Mouse (Mus musculus): ENCODE measurements at regions not wholly inside any gene's neighbourhood (a gene's known extent, or its start where the extent isn't known, plus 50 kb on each side); places are given as distances from the start of the nearest gene placed in this dataset.

DNA sequence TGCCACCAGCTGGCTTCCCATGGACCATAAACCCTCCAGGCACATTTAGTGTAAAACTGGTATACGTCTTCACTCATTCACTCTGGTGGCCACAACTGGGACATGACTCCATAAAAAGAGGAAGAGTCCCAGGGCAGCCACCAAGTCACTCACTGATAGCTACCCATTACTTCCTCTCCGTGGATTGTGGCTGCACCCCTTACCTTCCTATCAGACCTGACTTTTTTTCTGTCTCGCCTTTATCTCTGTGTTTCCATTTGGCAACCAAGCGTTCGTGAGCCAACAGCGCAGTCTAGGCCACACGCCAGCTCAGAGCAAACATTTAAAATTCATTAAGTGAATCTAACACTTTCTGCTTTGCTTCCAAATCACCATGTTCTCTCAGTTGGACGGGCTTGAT is 53.9 kb upstream of the Slc44a1 start:
- H3K27me3 ChIP-seq (ENCODE audit: control insufficient read depth, insufficient read depth, low read length), result no peaks in the 10 kb centered on the region
- no peaks in the 10 kb centered on the region for H3K4me1 ChIP-seq (ENCODE audit: control insufficient read depth, insufficient read depth, insufficient read length, low read length)
- 61% methylated on average over 8 of the region's 8 CpGs for WGBS
- no peaks in the 10 kb centered on the region for H3K36me3 ChIP-seq (ENCODE audit: control insufficient read depth, insufficient read depth, low read length)
- TF ChIP-seq POLR2A (IDR thresholded peaks at IDR 0.05; ENCODE audit: low read depth, low read length) (no peak), CTCF (IDR thresholded peaks at IDR 0.05; ENCODE audit: extremely low read depth, insufficient read length, insufficient replicate concordance, low read depth, low read length) (no peak)
- H3K27ac ChIP-seq (ENCODE audit: insufficient read depth, low read depth, low read length), result no peak overlapping the region
- H3K4me3 ChIP-seq (ENCODE audit: low read depth, low read length), result no peak overlapping the region

- Histone ChIP-seq H3K4me1 (ENCODE audit: control insufficient read depth, insufficient read depth, insufficient read length, low read length) (no peaks in the 10 kb centered on the region), H3K27me3 (ENCODE audit: control insufficient read depth, insufficient read depth, low read length) (no peaks in the 10 kb centered on the region), H3K27ac (ENCODE audit: insufficient read depth, low read depth, low read length) (no peak overlapping the region), H3K4me3 (ENCODE audit: low read depth, low read length) (peak overlapping the region; percentile 8; the same call in 1 of the 2 replicates), H3K36me3 (ENCODE audit: control insufficient read depth, insufficient read depth, low read length) (no peaks in the 10 kb centered on the region)
- TF ChIP-seq CTCF (IDR thresholded peaks at IDR 0.05; ENCODE audit: extremely low read depth, insufficient read length, insufficient replicate concordance, low read depth, low read length) (peak; percentile 42; the same call in 1 of the 2 replicates), POLR2A (IDR thresholded peaks at IDR 0.05; ENCODE audit: low read depth, low read length) (no peak)
- 3% methylated on average over 6 of the region's 6 CpGs for WGBS
Measured at GRCm38 (mm10) chr4:53384761-53385160, 55.5 kb upstream of the Slc44a1 start.

DNA sequence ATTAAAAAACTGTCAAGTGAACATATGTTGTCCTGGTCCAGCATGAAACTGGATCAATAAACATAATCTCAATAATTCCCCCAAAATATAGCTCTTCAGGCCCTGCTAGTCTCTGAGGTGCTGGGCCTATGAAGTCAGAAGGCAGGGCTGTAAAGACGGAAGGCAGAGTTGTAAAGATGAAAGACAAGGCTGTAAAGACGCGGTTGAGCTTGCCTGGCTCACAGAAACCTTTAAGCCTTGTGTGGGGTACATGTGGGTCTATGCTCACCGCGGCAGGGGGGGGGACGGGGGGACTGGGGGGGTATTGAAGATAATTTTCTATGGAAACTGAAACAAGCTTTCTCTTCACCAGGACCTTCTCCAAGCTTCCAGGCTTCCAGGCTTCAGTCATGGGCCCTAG is 56.1 kb upstream of the Slc44a1 start:
- H3K27me3 ChIP-seq (ENCODE audit: control insufficient read depth, insufficient read depth, low read length), result no peaks in the 10 kb centered on the region
- WGBS, result 37% methylated on average over 6 of the region's 6 CpGs
- H3K4me3 ChIP-seq (ENCODE audit: low read depth, low read length), result no peak overlapping the region
- no peaks in the 10 kb centered on the region for H3K4me1 ChIP-seq (ENCODE audit: control insufficient read depth, insufficient read depth, insufficient read length, low read length)
- H3K36me3 ChIP-seq (ENCODE audit: control insufficient read depth, insufficient read depth, low read length), result no peaks in the 10 kb centered on the region
- H3K27ac ChIP-seq (ENCODE audit: insufficient read depth, low read depth, low read length), result no peak overlapping the region
- TF ChIP-seq POLR2A (IDR thresholded peaks at IDR 0.05; ENCODE audit: low read depth, low read length) (no peak), CTCF (IDR thresholded peaks at IDR 0.05; ENCODE audit: extremely low read depth, insufficient read length, insufficient replicate concordance, low read depth, low read length) (no peak)

DNA sequence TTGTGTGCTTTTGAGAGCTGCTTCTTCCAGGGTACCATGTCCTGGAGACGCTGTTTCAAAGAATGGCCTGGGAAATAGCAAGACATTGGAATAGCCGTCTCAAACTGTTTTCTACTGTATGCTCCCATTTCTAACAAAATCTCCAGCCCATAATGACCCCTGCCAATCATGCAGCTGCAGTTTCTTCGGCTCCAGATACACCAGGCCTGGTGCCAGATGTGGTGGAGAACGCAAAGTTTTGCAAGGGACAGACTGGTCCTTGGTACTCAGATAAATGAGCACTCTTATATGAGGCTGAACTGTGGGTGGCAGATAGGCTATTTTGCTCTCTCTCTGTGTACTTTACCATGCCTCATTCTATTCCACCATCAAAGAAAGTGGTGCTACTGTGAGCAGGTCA is 58.2 kb upstream of the Slc44a1 start:
- no peaks in the 10 kb centered on the region for H3K27me3 ChIP-seq (ENCODE audit: control insufficient read depth, insufficient read depth, low read length)
- no peak overlapping the region for H3K27ac ChIP-seq (ENCODE audit: insufficient read depth, low read depth, low read length)
- no peak for TF ChIP-seq CTCF (IDR thresholded peaks at IDR 0.05; ENCODE audit: extremely low read depth, insufficient read length, insufficient replicate concordance, low read depth, low read length)
- TF ChIP-seq POLR2A (IDR thresholded peaks at IDR 0.05; ENCODE audit: low read depth, low read length), result no peak
- 74% methylated on average over 4 of the region's 4 CpGs for WGBS
- no peak overlapping the region for H3K4me3 ChIP-seq (ENCODE audit: low read depth, low read length)
- H3K4me1 ChIP-seq (ENCODE audit: control insufficient read depth, insufficient read depth, insufficient read length, low read length), result no peaks in the 10 kb centered on the region
- H3K36me3 ChIP-seq (ENCODE audit: control insufficient read depth, insufficient read depth, low read length), result no peaks in the 10 kb centered on the region

GRCm38 (mm10) chr4:53379855-53380254 is 60.4 kb upstream of the Slc44a1 start:
- TF ChIP-seq POLR2A (IDR thresholded peaks at IDR 0.05; ENCODE audit: low read depth, low read length) (no peak), CTCF (IDR thresholded peaks at IDR 0.05; ENCODE audit: extremely low read depth, insufficient read length, insufficient replicate concordance, low read depth, low read length) (no peak)
- 91% methylated on average over 1 of the region's 1 CpGs for WGBS
- Histone ChIP-seq H3K27me3 (ENCODE audit: control insufficient read depth, insufficient read depth, low read length) (no peaks in the 10 kb centered on the region), H3K27ac (ENCODE audit: insufficient read depth, low read depth, low read length) (no peak overlapping the region), H3K4me3 (ENCODE audit: low read depth, low read length) (no peak overlapping the region), H3K4me1 (ENCODE audit: control insufficient read depth, insufficient read depth, insufficient read length, low read length) (no peaks in the 10 kb centered on the region), H3K36me3 (ENCODE audit: control insufficient read depth, insufficient read depth, low read length) (no peaks in the 10 kb centered on the region)

DNA sequence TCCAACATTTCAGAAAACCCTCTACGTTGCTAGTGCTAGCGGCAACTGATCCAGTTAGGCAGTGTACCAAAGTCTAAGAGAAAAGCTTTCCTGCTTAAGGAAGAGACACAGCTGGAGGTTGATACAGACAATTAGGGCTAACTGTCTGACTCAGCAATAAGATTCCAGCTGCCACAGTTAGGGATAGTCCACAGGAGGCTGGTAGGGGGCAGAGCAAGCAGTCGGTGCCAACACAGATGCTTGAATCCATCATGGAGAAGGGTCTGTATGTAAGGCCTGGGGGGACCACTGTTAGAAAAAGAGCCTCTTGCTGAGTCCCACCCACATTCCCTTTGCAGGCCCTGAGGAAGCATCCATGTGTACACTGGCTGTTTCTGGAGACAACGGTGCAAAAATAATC is 63.2 kb upstream of the Slc44a1 start:
- 75% methylated on average over 4 of the region's 4 CpGs for WGBS
- Histone ChIP-seq H3K4me3 (ENCODE audit: low read depth, low read length) (no peak overlapping the region), H3K36me3 (ENCODE audit: control insufficient read depth, insufficient read depth, low read length) (no peaks in the 10 kb centered on the region), H3K27me3 (ENCODE audit: control insufficient read depth, insufficient read depth, low read length) (no peaks in the 10 kb centered on the region), H3K27ac (ENCODE audit: insufficient read depth, low read depth, low read length) (no peak overlapping the region), H3K4me1 (ENCODE audit: control insufficient read depth, insufficient read depth, insufficient read length, low read length) (no peaks in the 10 kb centered on the region)
- TF ChIP-seq POLR2A (IDR thresholded peaks at IDR 0.05; ENCODE audit: low read depth, low read length) (no peak), CTCF (IDR thresholded peaks at IDR 0.05; ENCODE audit: extremely low read depth, insufficient read length, insufficient replicate concordance, low read depth, low read length) (no peak)

DNA sequence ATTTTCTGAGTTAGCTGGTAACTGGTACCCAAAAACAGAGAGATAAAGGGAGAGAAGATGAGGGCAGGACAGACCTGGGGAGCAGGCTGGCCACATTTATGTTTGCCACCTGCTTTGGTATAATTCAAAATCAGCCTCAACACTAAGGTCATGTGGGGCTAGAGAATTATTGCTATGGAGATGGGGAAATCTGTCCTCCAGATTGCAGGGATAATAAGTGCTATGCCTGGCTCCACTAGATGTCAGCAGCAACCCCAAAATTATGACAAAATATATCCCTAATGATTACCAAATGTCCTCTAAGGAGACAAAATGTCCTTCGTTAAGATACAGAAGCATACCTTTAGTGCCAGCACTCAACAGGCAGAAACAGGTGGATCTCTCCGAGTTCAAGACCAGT is 83.8 kb upstream of the Slc44a1 start:
- no peaks in the 10 kb centered on the region for H3K36me3 ChIP-seq (ENCODE audit: control insufficient read depth, insufficient read depth, low read length)
- H3K4me1 ChIP-seq (ENCODE audit: control insufficient read depth, insufficient read depth, insufficient read length, low read length), result peaks cover 7% of the 10 kb centered on the region
- no peaks in the 10 kb centered on the region for H3K27me3 ChIP-seq (ENCODE audit: control insufficient read depth, insufficient read depth, low read length)
- no peak overlapping the region for H3K4me3 ChIP-seq (ENCODE audit: low read depth, low read length)
- TF ChIP-seq POLR2A (IDR thresholded peaks at IDR 0.05; ENCODE audit: low read depth, low read length), result no peak
- no peak for TF ChIP-seq CTCF (IDR thresholded peaks at IDR 0.05; ENCODE audit: extremely low read depth, insufficient read length, insufficient replicate concordance, low read depth, low read length)
- WGBS, result 76% methylated on average over 2 of the region's 2 CpGs
- H3K27ac ChIP-seq (ENCODE audit: insufficient read depth, low read depth, low read length), result no peak overlapping the region

DNA sequence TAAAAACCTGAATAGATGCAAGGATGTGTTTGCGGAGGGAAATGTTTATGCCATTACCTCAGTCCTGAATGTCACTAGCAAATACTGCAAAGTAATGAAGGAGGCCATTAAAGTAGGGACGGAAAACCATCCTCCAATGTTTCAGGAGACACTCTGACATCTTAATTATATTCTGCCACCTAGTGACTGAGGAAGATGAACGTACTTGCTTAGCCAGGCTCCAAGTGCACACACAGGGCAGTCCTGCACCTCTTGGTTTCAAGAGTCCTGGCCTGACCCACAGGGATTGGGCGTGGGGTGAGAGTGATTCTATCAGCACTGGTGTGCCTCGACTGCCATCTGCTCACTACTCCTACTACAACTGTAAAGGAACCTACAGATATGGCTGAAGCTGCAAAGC is 85.3 kb upstream of the Slc44a1 start:
- no peaks in the 10 kb centered on the region for H3K36me3 ChIP-seq (ENCODE audit: control insufficient read depth, insufficient read depth, low read length)
- TF ChIP-seq POLR2A (IDR thresholded peaks at IDR 0.05; ENCODE audit: low read depth, low read length) (no peak), CTCF (IDR thresholded peaks at IDR 0.05; ENCODE audit: extremely low read depth, insufficient read length, insufficient replicate concordance, low read depth, low read length) (peak; percentile 25; the same call in 1 of the 2 replicates)
- WGBS, result 29% methylated on average over 5 of the region's 5 CpGs
- no peak overlapping the region for H3K27ac ChIP-seq (ENCODE audit: insufficient read depth, low read depth, low read length)
- no peaks in the 10 kb centered on the region for H3K27me3 ChIP-seq (ENCODE audit: control insufficient read depth, insufficient read depth, low read length)
- no peak overlapping the region for H3K4me3 ChIP-seq (ENCODE audit: low read depth, low read length)
- peaks cover 4% of the 10 kb centered on the region; the same call in 1 of the 2 replicates for H3K4me1 ChIP-seq (ENCODE audit: control insufficient read depth, insufficient read depth, insufficient read length, low read length)
